Mouse (Mus musculus) T-cell, adult 2 months (primary cell): ENCODE data around the gene Dazap1.

Experiments
- DNase-seq: peaks from one replicate; pipeline ENCODE4 v3.0.0; 2022; ENCODE audit warnings: low spot score

Gene Dazap1

GRCm38 (mm10) chr10:80323261-80324119 is 62.2 kb downstream of the Dazap1 start:
- DNase-seq = peak; percentile 52

DNA sequence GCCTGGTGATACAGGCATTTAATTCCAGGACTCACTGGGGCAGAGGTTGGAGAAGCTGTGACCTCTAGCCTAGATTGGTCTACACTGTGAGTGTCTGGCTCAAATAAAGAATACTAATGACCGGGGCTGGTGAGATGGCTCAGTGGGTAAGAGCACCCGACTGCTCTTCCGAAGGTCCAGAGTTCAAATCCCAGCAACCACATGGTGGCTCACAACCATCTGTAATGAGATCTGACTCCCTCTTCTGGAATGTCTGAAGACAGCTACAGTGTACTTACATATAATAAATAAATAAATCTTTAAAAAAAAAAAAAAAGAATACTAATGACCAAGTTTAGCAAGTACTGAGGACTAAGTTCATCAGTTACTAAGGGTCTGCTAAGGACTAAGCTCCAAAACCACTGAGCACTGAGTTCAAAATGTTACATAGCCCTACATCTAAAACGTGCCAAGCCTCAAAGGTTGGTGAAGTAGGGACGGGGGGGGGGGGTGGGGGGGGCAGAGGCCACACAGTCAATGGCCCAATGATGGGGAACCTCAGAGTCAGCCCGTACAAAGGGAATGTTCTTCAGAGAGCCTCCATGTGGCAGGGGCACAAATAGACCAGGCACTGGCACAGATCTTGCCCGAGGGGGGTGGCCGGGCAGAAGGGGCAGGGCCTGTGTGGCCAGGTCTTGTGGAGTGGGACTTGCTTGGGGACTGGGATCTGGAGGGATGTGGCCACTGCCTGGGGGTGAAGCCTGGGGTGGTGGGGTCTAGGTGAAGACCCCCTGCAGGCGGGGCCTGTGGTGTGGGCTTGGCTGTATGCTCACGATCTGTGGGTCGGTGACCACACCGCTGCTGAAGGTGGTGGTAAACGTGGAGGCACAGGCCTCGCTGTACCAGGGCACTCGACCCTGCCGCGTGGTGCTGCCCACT is 63.1 kb downstream of the Dazap1 start:
- DNase-seq = no peak

DNA sequence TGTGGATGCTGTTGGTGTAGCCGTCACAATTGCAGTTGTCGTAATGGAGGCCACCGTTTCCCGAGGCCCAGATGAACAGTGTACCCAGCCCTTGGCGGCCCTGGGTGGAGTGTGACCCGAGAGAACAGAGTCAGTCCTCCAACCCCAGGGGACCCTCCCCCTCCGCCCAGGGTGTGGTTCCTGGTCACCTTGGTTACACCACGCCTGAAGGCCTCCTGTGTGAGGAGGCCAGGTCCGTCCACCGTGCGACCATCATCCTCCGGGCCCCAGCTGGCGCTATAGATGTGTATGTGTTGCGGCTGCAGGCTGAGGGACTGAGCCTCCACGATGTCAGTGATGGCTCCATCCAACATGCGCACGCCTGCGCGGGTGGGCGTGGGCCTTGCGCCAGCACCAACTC is 63.8 kb downstream of the Dazap1 start:
- DNase-seq = no peak

GRCm38 (mm10) chr10:80329273-80330081 is 68.2 kb downstream of the Dazap1 start, which contains the start of the genes Pcsk4 and Reep6:
TSS of gene Pcsk4 (minus strand) at chr10:80329498.
TSS of gene Reep6 (plus strand) at chr10:80329953.
- DNase-seq = peak; percentile 83

- no peak for DNase-seq
Measured at GRCm38 (mm10) chr10:80330084-80330483, 68.8 kb downstream of the Dazap1 start.

DNA sequence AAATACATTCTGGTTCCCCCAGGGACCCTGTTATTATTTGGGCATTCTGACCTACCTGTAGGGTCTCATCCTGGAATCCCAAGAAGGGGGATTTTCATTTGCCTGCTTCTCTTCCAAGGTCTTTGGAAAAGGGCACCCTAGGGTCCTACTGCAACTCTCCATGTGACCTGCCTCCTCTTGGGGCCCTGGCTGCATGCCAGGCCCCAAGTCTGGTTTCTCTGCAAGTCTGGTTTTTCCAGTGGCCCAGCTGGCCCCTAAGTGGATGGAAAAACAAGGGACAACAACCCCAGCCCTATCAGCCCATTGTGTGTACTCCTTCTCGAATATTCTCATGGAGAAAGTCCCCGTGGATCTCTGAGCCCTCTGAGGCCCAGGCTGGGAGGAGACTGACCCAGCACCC is 69.6 kb downstream of the Dazap1 start:
- no peak for DNase-seq

GRCm38 (mm10) chr10:80331636-80332524 is 70.6 kb downstream of the Dazap1 start:
- no peak for DNase-seq

DNA sequence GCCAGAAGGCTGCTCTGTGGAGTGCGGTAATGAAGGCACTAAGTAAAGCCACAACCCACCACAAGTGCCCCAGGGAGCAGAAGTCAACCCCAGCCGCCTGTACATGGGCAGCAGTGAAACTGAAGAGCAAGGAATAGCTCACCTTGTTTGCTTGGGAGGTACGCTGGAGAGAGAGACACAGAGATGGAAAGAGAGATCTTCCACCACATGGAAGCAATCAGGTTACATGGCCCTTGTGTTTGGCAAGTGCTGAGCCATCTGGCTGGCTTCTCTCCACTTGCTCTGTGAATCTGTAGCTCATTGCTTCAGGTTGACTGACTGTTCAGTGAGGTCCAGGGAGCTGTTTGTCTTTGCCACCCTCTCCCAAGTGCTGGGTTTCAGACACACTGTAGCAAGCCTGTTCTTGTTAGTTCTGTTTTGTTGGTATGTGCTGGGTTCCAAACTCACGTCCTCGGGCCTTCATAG is 71.3 kb downstream of the Dazap1 start:
- no peak for DNase-seq

GRCm38 (mm10) chr10:80336263-80336662 is 75.0 kb downstream of the Dazap1 start:
- DNase-seq = no peak
